Mouse (Mus musculus): ENCODE measurements at regions not wholly inside any gene's neighbourhood (a gene's known extent, or its start where the extent isn't known, plus 50 kb on each side); places are given as distances from the start of the nearest gene placed in this dataset.

- TF ChIP-seq CTCF (IDR thresholded peaks at IDR 0.05; ENCODE audit: low read depth, low read length) (no peak), POLR2A (IDR thresholded peaks at IDR 0.05; ENCODE audit: extremely low read depth, insufficient read depth, low read length) (no peak)
Measured at GRCm38 (mm10) chr1:186017547-186017946, 99.6 kb downstream of the Lyplal1 start.

All from liver, adult 2 months (tissue).